Mouse (Mus musculus) olfactory bulb, adult 2 months (tissue): Measurements from ENCODE around the gene Fry. TPM values are rescaled to one million over a fixed set of nuclear protein-coding genes. Genes with fewer than 3 reads are reported as not detected.
A peak's percentile ranks its signal among the peaks of the same experiment; 100 is the strongest.

ENCODE experiments used
- H3K27ac ChIP-seq: fragments of 200-500 bp; 2 replicates; pipeline ENCODE4 v1.5.1; 2012; ENCODE audit warnings: low read depth, low read length; ENCODE audit not compliant: insufficient read depth
- H3K4me1 ChIP-seq: fragments of 200-500 bp; 2 replicates; pipeline ENCODE4 v1.6.1; 2012; ENCODE audit warnings: low read length; ENCODE audit not compliant: control insufficient read depth, insufficient read depth
- H3K4me3 ChIP-seq: fragments of 200-500 bp; 2 replicates; pipeline ENCODE4 v1.5.1; 2012; ENCODE audit warnings: mild to moderate bottlenecking, low read depth, low read length, moderate library complexity; ENCODE audit not compliant: insufficient read depth
- CTCF ChIP-seq: fragments of 200-500 bp; IDR thresholded peaks from 2 replicates; pipeline ENCODE4 v1.5.1; 2012; ENCODE audit warnings: low read depth, mild to moderate bottlenecking, low read length, moderate library complexity; ENCODE audit not compliant: insufficient read depth
- POLR2A ChIP-seq: fragments of 200-500 bp; IDR thresholded peaks from 2 replicates; pipeline ENCODE4 v1.6.1; 2012; ENCODE audit warnings: mild to moderate bottlenecking, low read depth, low read length, moderate library complexity; ENCODE audit not compliant: insufficient read depth
- WGBS: fragments of 180-500 bp; shearing (Covaris S2); methylation state at CpG from one replicate; pipeline ENCODE4 v1.1.7; 2018; 5-methylcytosine and 5-hydroxymethylcytosine counted together
- polyA plus RNA-seq: library from polyadenylated mRNA; stranded (reverse); fragments of >200 nt; gene quantifications from 2 replicates; pipeline ENCODE4 v1.2.4, GENCODE M21; 2012; ENCODE audit warnings: low replicate concordance; ENCODE audit not compliant: missing spikeins, insufficient read depth, insufficient read length

Fry gene
- polyA plus RNA-seq, 1 experiment = not detected

GRCm38 (mm10) chr5:150336451-150336850, 218.0 kb downstream of the Fry start:
- TF ChIP-seq CTCF (no peak), POLR2A (no peak)
- WGBS = 59% methylated on average over 10 of the region's 10 CpGs
- H3K27ac ChIP-seq = no peak overlapping the region
- H3K4me3 ChIP-seq = no peak overlapping the region
- 0 out of 2 replicates have a peak, but pooled peaks cover 2% of the 10 kb centered on the region for H3K4me1 ChIP-seq

GRCm38 (mm10) chr5:150337696-150338095, 219.3 kb downstream of the Fry start:
- Histone ChIP-seq H3K4me1 (0 out of 2 replicates have a peak, but pooled peaks cover 2% of the 10 kb centered on the region), H3K4me3 (no peak overlapping the region), H3K27ac (no peak overlapping the region)
- 82% methylated on average over 7 of the region's 7 CpGs for WGBS
- no peak for TF ChIP-seq CTCF
- no peak for TF ChIP-seq POLR2A

GRCm38 (mm10) chr5:150340944-150341343, 222.5 kb downstream of the Fry start:
- 86% methylated on average over 5 of the region's 5 CpGs for WGBS
- TF ChIP-seq CTCF = no peak
- no peak for TF ChIP-seq POLR2A
- H3K4me1 ChIP-seq = peaks cover 2% of the 10 kb centered on the region; the same call in 1 of the 2 replicates
- no peak overlapping the region for H3K4me3 ChIP-seq
- no peak overlapping the region for H3K27ac ChIP-seq

GRCm38 (mm10) chr5:150342139-150342538, 223.7 kb downstream of the Fry start:
- Histone ChIP-seq H3K27ac (no peak overlapping the region), H3K4me1 (peaks cover 6% of the 10 kb centered on the region; the same call in 1 of the 2 replicates), H3K4me3 (no peak overlapping the region)
- WGBS = 86% methylated on average over 3 of the region's 3 CpGs
- TF ChIP-seq CTCF (no peak), POLR2A (no peak)

- Histone ChIP-seq H3K4me1 (peaks cover 6% of the 10 kb centered on the region; the same call in 1 of the 2 replicates), H3K27ac (peak overlapping the region; percentile 39), H3K4me3 (no peak overlapping the region)
- WGBS = 70% methylated on average over 7 of the region's 7 CpGs
- TF ChIP-seq POLR2A = no peak
- no peak for TF ChIP-seq CTCF
Observed at GRCm38 (mm10) chr5:150345946-150346345, 227.5 kb downstream of the Fry start.

- H3K27ac ChIP-seq = peak overlapping the region; percentile 39
- peaks cover 6% of the 10 kb centered on the region; the same call in 1 of the 2 replicates for H3K4me1 ChIP-seq
- H3K4me3 ChIP-seq = no peak overlapping the region
- TF ChIP-seq POLR2A (no peak), CTCF (no peak)
- WGBS = 20% methylated on average over 4 of the region's 4 CpGs
Observed at GRCm38 (mm10) chr5:150346378-150346777, 227.9 kb downstream of the Fry start.

- H3K4me1 ChIP-seq = peaks cover 6% of the 10 kb centered on the region; the same call in 1 of the 2 replicates
- H3K4me3 ChIP-seq = no peak overlapping the region
- no peak overlapping the region for H3K27ac ChIP-seq
- no peak for TF ChIP-seq POLR2A
- no peak for TF ChIP-seq CTCF
- 90% methylated on average over 2 of the region's 2 CpGs for WGBS
Observed at GRCm38 (mm10) chr5:150347845-150348244, 229.4 kb downstream of the Fry start.

- no peak for TF ChIP-seq CTCF
- TF ChIP-seq POLR2A = no peak
- H3K4me1 ChIP-seq = peaks cover 6% of the 10 kb centered on the region; the same call in 1 of the 2 replicates
- no peak overlapping the region for H3K4me3 ChIP-seq
- 100% methylated on average over 1 of the region's 1 CpGs for WGBS
- H3K27ac ChIP-seq = no peak overlapping the region
Observed at GRCm38 (mm10) chr5:150348302-150348701, 229.9 kb downstream of the Fry start.

- no peak for TF ChIP-seq CTCF
- no peak for TF ChIP-seq POLR2A
- WGBS = 85% methylated on average over 2 of the region's 2 CpGs
Observed at GRCm38 (mm10) chr5:150351191-150351590, 232.7 kb downstream of the Fry start.

More at GRCm38 (mm10) chr5:150351191-150351590, 232.7 kb downstream of the Fry start:
- H3K27ac ChIP-seq = no peak overlapping the region
- H3K4me1 ChIP-seq = 0 out of 2 replicates have a peak, but pooled peaks cover 3% of the 10 kb centered on the region
- no peak overlapping the region for H3K4me3 ChIP-seq
